Mouse (Mus musculus) limb, embryonic 15.5 days (tissue): ENCODE measurements around the gene Dnajc15. TPM values are rescaled to one million over a fixed set of nuclear protein-coding genes. Genes with fewer than 3 reads are reported as not detected.

Experiments used
- ATAC-seq: fragments of 200-750 bp; cut with Nextera tagmentation; 2 replicates; pipeline ENCODE4 v1.8.0; 2017; ENCODE audit warnings: low read depth, moderate TSS enrichment; ENCODE audit not compliant: insufficient number of reproducible peaks, low FRiP score, low TSS enrichment
- H3K27ac ChIP-seq: fragments of 300-500 bp; sonication (generic); 2 replicates; pipeline ENCODE4 v1.5.1; 2015; ENCODE audit warnings: moderate library complexity, mild to moderate bottlenecking, inconsistent platforms
- H3K27me3 ChIP-seq: fragments of 300-500 bp; sonication (generic); 2 replicates; pipeline ENCODE4 v1.6.1; 2015; ENCODE audit warnings: inconsistent platforms
- H3K36me3 ChIP-seq: fragments of 300-500 bp; sonication (generic); 2 replicates; pipeline ENCODE4 v1.6.1; 2015; ENCODE audit warnings: inconsistent platforms
- H3K4me1 ChIP-seq: fragments of 300-500 bp; sonication (generic); 2 replicates; pipeline ENCODE4 v1.6.1; 2015; ENCODE audit warnings: inconsistent platforms
- H3K4me2 ChIP-seq: fragments of 300-500 bp; sonication (generic); 2 replicates; pipeline ENCODE4 v1.6.1; 2015; ENCODE audit warnings: mild to moderate bottlenecking, inconsistent platforms
- H3K4me3 ChIP-seq: fragments of 300-500 bp; sonication (generic); 2 replicates; pipeline ENCODE4 v1.5.1; 2015; ENCODE audit warnings: mild to moderate bottlenecking, inconsistent platforms
- H3K9ac ChIP-seq: fragments of 300-500 bp; sonication (generic); 2 replicates; pipeline ENCODE4 v1.6.1; 2015; ENCODE audit warnings: inconsistent platforms
- H3K9me3 ChIP-seq: fragments of 300-500 bp; sonication (generic); 2 replicates; pipeline ENCODE4 v1.6.1; 2016; ENCODE audit warnings: inconsistent platforms
- WGBS: fragments of 180-500 bp; shearing (Covaris S2); methylation state at CpG from one replicate; pipeline ENCODE4 v1.1.7; 2015; 5-methylcytosine and 5-hydroxymethylcytosine counted together
- polyA plus RNA-seq: library from polyadenylated mRNA; unstranded; fragments of >200 nt; fragmentation: Nextera tagmentation; extraction: Ambion mirVana; gene quantifications from 2 replicates; pipeline ENCODE4 v1.2.1, GENCODE M21; 2015

Dnajc15 gene
- polyA plus RNA-seq, 1 experiment from 2014 or later = 92.1 TPM

GRCm38 (mm10) chr14:77819841-77820240, 55.1 kb downstream of the Dnajc15 start:
- H3K9me3 ChIP-seq = no peaks in the 10 kb centered on the region
- no peak for ATAC-seq
- no peak overlapping the region for H3K4me3 ChIP-seq
- no peaks in the 10 kb centered on the region for H3K36me3 ChIP-seq
- H3K27me3 ChIP-seq = no peaks in the 10 kb centered on the region
- WGBS = 72% methylated on average over 3 of the region's 3 CpGs
- no peak overlapping the region for H3K27ac ChIP-seq
- H3K9ac ChIP-seq = no peak overlapping the region
- peaks cover 3% of the 10 kb centered on the region; the same call in 1 of the 2 replicates for H3K4me1 ChIP-seq
- no peak overlapping the region for H3K4me2 ChIP-seq

GRCm38 (mm10) chr14:77817561-77817960, 57.4 kb downstream of the Dnajc15 start:
- H3K9ac ChIP-seq = no peak overlapping the region
- 90% methylated on average over 6 of the region's 6 CpGs for WGBS
- no peak for ATAC-seq
- no peaks in the 10 kb centered on the region for H3K36me3 ChIP-seq
- no peaks in the 10 kb centered on the region for H3K27me3 ChIP-seq
- H3K4me2 ChIP-seq = no peak overlapping the region
- H3K27ac ChIP-seq = no peak overlapping the region
- H3K4me3 ChIP-seq = no peak overlapping the region
- H3K4me1 ChIP-seq = peaks cover 5% of the 10 kb centered on the region; the same call in 1 of the 2 replicates
- H3K9me3 ChIP-seq = no peaks in the 10 kb centered on the region

- 0 out of 2 replicates have a peak, but pooled peaks have one; percentile 10 for ATAC-seq
- Histone ChIP-seq H3K9me3 (no peaks in the 10 kb centered on the region), H3K4me1 (peaks cover 5% of the 10 kb centered on the region; the same call in 1 of the 2 replicates), H3K27ac (no peak overlapping the region), H3K4me3 (no peak overlapping the region), H3K4me2 (no peak overlapping the region), H3K27me3 (no peaks in the 10 kb centered on the region), H3K9ac (no peak overlapping the region), H3K36me3 (no peaks in the 10 kb centered on the region)
- 33% methylated on average over 4 of the region's 4 CpGs for WGBS
Measured at GRCm38 (mm10) chr14:77814935-77815334, 60.0 kb downstream of the Dnajc15 start.

GRCm38 (mm10) chr14:77812890-77813289, 62.0 kb downstream of the Dnajc15 start:
- H3K27ac ChIP-seq = no peak overlapping the region
- H3K27me3 ChIP-seq = no peaks in the 10 kb centered on the region
- no peak overlapping the region for H3K9ac ChIP-seq
- no peaks in the 10 kb centered on the region for H3K36me3 ChIP-seq
- no peaks in the 10 kb centered on the region for H3K9me3 ChIP-seq
- no peak for ATAC-seq
- 82% methylated on average over 1 of the region's 1 CpGs for WGBS
- peaks cover 5% of the 10 kb centered on the region; the same call in 1 of the 2 replicates for H3K4me1 ChIP-seq
- H3K4me3 ChIP-seq = no peak overlapping the region
- no peak overlapping the region for H3K4me2 ChIP-seq

GRCm38 (mm10) chr14:77811466-77811865, 63.5 kb downstream of the Dnajc15 start:
- H3K36me3 ChIP-seq = no peaks in the 10 kb centered on the region
- H3K4me3 ChIP-seq = no peak overlapping the region
- H3K4me1 ChIP-seq = peaks cover 5% of the 10 kb centered on the region; the same call in 1 of the 2 replicates
- no peak overlapping the region for H3K4me2 ChIP-seq
- ATAC-seq = no peak
- no peaks in the 10 kb centered on the region for H3K27me3 ChIP-seq
- H3K9ac ChIP-seq = no peak overlapping the region
- H3K9me3 ChIP-seq = no peaks in the 10 kb centered on the region
- WGBS = 88% methylated on average over 5 of the region's 5 CpGs
- no peak overlapping the region for H3K27ac ChIP-seq

GRCm38 (mm10) chr14:77807836-77808235, 67.1 kb downstream of the Dnajc15 start:
- 80% methylated on average over 4 of the region's 4 CpGs for WGBS

GRCm38 (mm10) chr14:77806345-77806744, 68.6 kb downstream of the Dnajc15 start:
- Histone ChIP-seq H3K4me3 (no peak overlapping the region), H3K4me2 (no peak overlapping the region), H3K27ac (no peak overlapping the region), H3K36me3 (no peaks in the 10 kb centered on the region), H3K27me3 (no peaks in the 10 kb centered on the region), H3K9me3 (no peaks in the 10 kb centered on the region), H3K9ac (no peak overlapping the region), H3K4me1 (no peaks in the 10 kb centered on the region)
- WGBS = 83% methylated on average over 5 of the region's 5 CpGs
- no peak for ATAC-seq

More at GRCm38 (mm10) chr14:77807836-77808235, 67.1 kb downstream of the Dnajc15 start:
- H3K4me1 ChIP-seq = no peaks in the 10 kb centered on the region
- H3K4me2 ChIP-seq = no peak overlapping the region
- no peak overlapping the region for H3K27ac ChIP-seq
- no peaks in the 10 kb centered on the region for H3K9me3 ChIP-seq
- no peaks in the 10 kb centered on the region for H3K36me3 ChIP-seq
- no peaks in the 10 kb centered on the region for H3K27me3 ChIP-seq
- no peak overlapping the region for H3K4me3 ChIP-seq
- H3K9ac ChIP-seq = no peak overlapping the region
- ATAC-seq = no peak

GRCm38 (mm10) chr14:77802268-77802630, 72.7 kb downstream of the Dnajc15 start:
- H3K9me3 ChIP-seq = no peaks in the 10 kb centered on the region
- no peaks in the 10 kb centered on the region for H3K27me3 ChIP-seq
- H3K36me3 ChIP-seq = no peaks in the 10 kb centered on the region
- no peak overlapping the region for H3K4me3 ChIP-seq
- no peaks in the 10 kb centered on the region for H3K4me1 ChIP-seq
- no peak for ATAC-seq
- H3K9ac ChIP-seq = no peak overlapping the region
- 57% methylated on average over 5 of the region's 5 CpGs for WGBS
- no peak overlapping the region for H3K27ac ChIP-seq
- no peak overlapping the region for H3K4me2 ChIP-seq

GRCm38 (mm10) chr14:77801571-77802267, 73.2 kb downstream of the Dnajc15 start:
- no peaks in the 10 kb centered on the region for H3K9me3 ChIP-seq
- ATAC-seq = no peak
- no peaks in the 10 kb centered on the region for H3K36me3 ChIP-seq
- H3K4me3 ChIP-seq = no peak overlapping the region
- H3K27me3 ChIP-seq = no peaks in the 10 kb centered on the region
- no peak overlapping the region for H3K27ac ChIP-seq
- no peaks in the 10 kb centered on the region for H3K4me1 ChIP-seq
- H3K4me2 ChIP-seq = no peak overlapping the region
- 80% methylated on average over 17 of the region's 17 CpGs for WGBS
- H3K9ac ChIP-seq = no peak overlapping the region

GRCm38 (mm10) chr14:77796506-77796905, 78.4 kb downstream of the Dnajc15 start:
- no peak for ATAC-seq
- H3K36me3 ChIP-seq = no peaks in the 10 kb centered on the region

GRCm38 (mm10) chr14:77795240-77795639, 79.7 kb downstream of the Dnajc15 start:
- ATAC-seq = no peak
- no peaks in the 10 kb centered on the region for H3K27me3 ChIP-seq
- no peaks in the 10 kb centered on the region for H3K9me3 ChIP-seq
- no peak overlapping the region for H3K4me3 ChIP-seq
- H3K9ac ChIP-seq = no peak overlapping the region
- no peak overlapping the region for H3K27ac ChIP-seq
- H3K4me1 ChIP-seq = peaks cover 15% of the 10 kb centered on the region
- WGBS = 92% methylated on average over 5 of the region's 5 CpGs
- no peaks in the 10 kb centered on the region for H3K36me3 ChIP-seq
- H3K4me2 ChIP-seq = no peak overlapping the region

More at GRCm38 (mm10) chr14:77796506-77796905, 78.4 kb downstream of the Dnajc15 start:
- Histone ChIP-seq H3K4me1 (peaks cover 15% of the 10 kb centered on the region), H3K4me3 (no peak overlapping the region), H3K4me2 (no peak overlapping the region), H3K9me3 (no peaks in the 10 kb centered on the region), H3K9ac (no peak overlapping the region), H3K27ac (no peak overlapping the region), H3K27me3 (no peaks in the 10 kb centered on the region)
- 47% methylated on average over 4 of the region's 4 CpGs for WGBS

GRCm38 (mm10) chr14:77794285-77794949, 80.5 kb downstream of the Dnajc15 start:
- Histone ChIP-seq H3K27ac (peak overlapping the region; percentile 62), H3K27me3 (no peaks in the 10 kb centered on the region), H3K36me3 (no peaks in the 10 kb centered on the region), H3K4me3 (no peak overlapping the region), H3K9ac (no peak overlapping the region), H3K9me3 (no peaks in the 10 kb centered on the region), H3K4me1 (peaks cover 15% of the 10 kb centered on the region), H3K4me2 (no peak overlapping the region)
- WGBS = 23% methylated on average over 7 of the region's 7 CpGs
- peak; percentile 73 for ATAC-seq
